Mouse (Mus musculus) embryonic facial prominence, embryonic 10.5 days (tissue): ENCODE results near the gene Recql5. TPM values are rescaled to one million over a fixed set of nuclear protein-coding genes. Genes with fewer than 3 reads are reported as not detected.
"Not testable (repeated sequence)": the region's sequence is repeated elsewhere in the genome, so short reads cannot be mapped to it uniquely, and the experiment has no call there.

Experiments
- DNase-seq: peaks from one replicate; pipeline ENCODE4 v3.0.0-alpha.2; 2017; ENCODE audit warnings: low spot score
- H3K27ac ChIP-seq: fragments of 300-500 bp; sonication (generic); replicated peaks from 2 replicates; pipeline ENCODE4 v1.5.1; 2016; ENCODE audit warnings: mild to moderate bottlenecking
- H3K27me3 ChIP-seq: fragments of 300-500 bp; sonication (generic); replicated peaks from 2 replicates; pipeline ENCODE4 v1.6.1; 2016; ENCODE audit warnings: low read depth, mild to moderate bottlenecking; ENCODE audit not compliant: poor library complexity, severe bottlenecking
- H3K36me3 ChIP-seq: fragments of 300-500 bp; sonication (generic); replicated peaks from 2 replicates; pipeline ENCODE4 v1.6.1; 2016; ENCODE audit warnings: mild to moderate bottlenecking, moderate library complexity
- H3K4me1 ChIP-seq: fragments of 300-500 bp; sonication (generic); 2 replicates; pipeline ENCODE4 v1.6.1; 2016
- H3K4me3 ChIP-seq: fragments of 300-500 bp; sonication (generic); 2 replicates; pipeline ENCODE4 v1.5.1; 2016; ENCODE audit warnings: mild to moderate bottlenecking, moderate library complexity
- H3K9me3 ChIP-seq: fragments of 300-500 bp; sonication (generic); 2 replicates; pipeline ENCODE4 v1.6.1; 2016; ENCODE audit warnings: mild to moderate bottlenecking
- WGBS: fragments of 180-500 bp; shearing (Covaris S2); methylation state at CpG from one replicate; pipeline ENCODE4 v1.1.7; 2016; 5-methylcytosine and 5-hydroxymethylcytosine counted together
- polyA plus RNA-seq: library from polyadenylated mRNA; unstranded; fragments of >200 nt; fragmentation: Nextera tagmentation; extraction: Ambion mirVana; gene quantifications from 2 replicates; pipeline ENCODE4 v1.2.1, GENCODE M21; 2016

Recql5 gene
- polyA plus RNA-seq, 1 experiment from 2014 or later, result 27.9 TPM

DNA sequence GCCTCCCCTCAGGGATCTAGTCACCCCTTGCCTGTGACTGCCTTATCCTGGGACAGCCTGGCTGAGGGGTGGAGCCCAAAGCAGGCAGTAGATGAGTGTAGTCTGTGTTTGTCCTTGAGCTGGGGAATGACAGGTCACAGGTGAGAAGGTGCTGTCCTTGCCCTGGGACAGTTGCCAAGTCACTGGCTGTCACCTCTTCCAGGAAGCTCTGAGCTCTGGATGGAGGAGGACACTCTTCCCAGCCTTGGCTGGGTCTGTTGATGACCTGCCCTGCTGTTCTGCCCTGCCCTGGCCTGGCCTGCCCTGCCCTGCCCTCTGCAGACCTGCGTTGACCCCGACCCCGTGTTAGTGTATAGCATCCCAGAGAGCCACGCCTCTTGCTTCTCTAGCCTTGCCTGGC lies 60.8 kb downstream of the Recql5 start:
- no peaks in the 10 kb centered on the region for H3K27me3 ChIP-seq
- H3K27ac ChIP-seq, result no peak overlapping the region
- H3K4me1 ChIP-seq, result peaks cover 16% of the 10 kb centered on the region
- no peak overlapping the region for H3K4me3 ChIP-seq
- no peaks in the 10 kb centered on the region for H3K9me3 ChIP-seq
- DNase-seq, result no peak
- 66% methylated on average over 4 of the region's 4 CpGs for WGBS
- no peaks in the 10 kb centered on the region for H3K36me3 ChIP-seq

DNA sequence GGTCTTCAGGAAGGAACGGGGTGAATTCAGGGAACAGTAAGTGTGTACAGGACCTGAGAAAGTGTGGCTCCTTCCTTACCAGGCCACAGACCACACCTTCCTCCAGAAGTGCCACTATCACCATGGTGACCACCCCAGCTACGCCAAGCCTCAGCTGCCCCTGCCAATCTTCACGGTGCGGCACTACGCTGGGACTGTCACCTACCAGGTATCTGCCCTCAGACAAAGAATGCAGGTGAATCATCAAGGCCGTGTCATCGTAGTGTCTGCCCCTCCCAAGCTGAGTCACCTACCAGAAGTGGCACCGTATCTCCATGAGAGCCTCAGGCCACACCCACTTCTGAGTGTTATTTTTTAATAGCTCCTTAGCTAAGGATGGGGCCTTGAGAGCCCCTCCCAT lies 63.9 kb downstream of the Recql5 start:
- Histone ChIP-seq H3K27ac (no peak overlapping the region), H3K9me3 (no peaks in the 10 kb centered on the region), H3K27me3 (no peaks in the 10 kb centered on the region; the same call in 1 of the 2 replicates), H3K4me3 (no peak overlapping the region), H3K4me1 (peaks cover 13% of the 10 kb centered on the region), H3K36me3 (no peaks in the 10 kb centered on the region)
- WGBS, result 87% methylated on average over 8 of the region's 8 CpGs
- no peak for DNase-seq

DNA sequence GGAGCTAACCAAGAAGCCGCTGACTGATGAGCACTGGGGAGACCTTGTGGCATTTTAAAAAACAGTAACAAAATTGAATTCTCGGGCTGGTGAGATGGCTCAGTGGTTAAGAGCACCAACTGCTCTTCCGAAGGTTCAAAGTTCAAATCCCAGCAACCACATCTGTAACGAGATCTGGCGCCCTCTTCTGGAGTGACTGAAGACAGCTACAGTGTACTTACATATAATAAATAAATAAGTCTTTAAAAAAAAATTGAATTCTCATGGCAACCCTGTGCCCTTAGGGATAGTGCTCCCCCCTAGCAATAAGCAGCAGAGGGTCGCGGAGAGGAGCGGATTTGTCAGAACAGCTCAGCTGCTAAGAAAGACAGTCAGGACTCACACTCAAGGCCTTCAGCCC lies 69.4 kb downstream of the Recql5 start:
- no peaks in the 10 kb centered on the region for H3K9me3 ChIP-seq
- WGBS, result 86% methylated on average over 8 of the region's 8 CpGs
- H3K4me1 ChIP-seq, result peaks cover 21% of the 10 kb centered on the region
- H3K27ac ChIP-seq, result no peak overlapping the region
- no peak for DNase-seq
- H3K36me3 ChIP-seq, result no peaks in the 10 kb centered on the region
- peaks cover 44% of the 10 kb centered on the region for H3K27me3 ChIP-seq
- H3K4me3 ChIP-seq, result no peak overlapping the region

DNA sequence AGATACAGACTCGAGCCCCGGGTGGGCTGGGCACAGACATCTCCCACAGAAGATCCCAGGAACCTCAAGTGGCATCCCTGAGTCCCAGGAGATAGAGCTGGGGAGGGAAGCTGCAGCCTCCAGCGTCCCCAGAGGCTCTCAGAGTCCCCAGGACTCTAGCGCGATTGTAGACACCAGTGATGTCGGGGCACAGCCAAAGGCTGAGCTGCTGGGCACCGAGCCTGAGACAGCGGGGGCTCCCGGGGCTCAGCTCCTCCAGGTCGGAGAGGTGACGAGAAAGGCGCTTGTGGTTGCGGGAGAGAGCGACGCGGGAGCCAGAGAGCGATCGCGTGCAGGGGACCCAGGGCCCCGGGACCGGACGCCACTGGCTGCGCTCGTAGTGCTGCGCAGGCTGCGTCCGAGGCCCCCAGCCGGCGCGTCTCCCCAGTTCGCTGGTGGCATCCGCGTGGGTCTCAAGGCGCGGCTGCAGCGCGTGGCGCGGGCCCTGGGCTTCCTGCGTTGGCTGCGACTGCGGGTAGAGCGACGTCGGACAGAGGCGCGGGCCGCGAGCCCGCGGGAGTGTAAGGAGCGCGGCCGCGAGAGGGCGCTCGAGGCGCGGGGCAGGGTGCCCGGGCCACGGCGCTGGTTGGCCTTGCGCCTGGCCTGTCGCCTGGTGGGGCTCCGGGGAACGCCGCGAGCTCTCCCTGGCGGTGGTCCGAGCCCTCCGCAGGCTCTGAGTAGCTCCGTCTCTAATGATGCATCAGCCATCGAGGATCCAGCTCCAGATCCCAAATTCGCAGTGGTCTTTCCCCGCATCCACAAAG lies 73.9 kb downstream of the Recql5 start:
- H3K36me3 ChIP-seq, result peaks cover 8% of the 10 kb centered on the region
- peak overlapping the region; percentile 51 for H3K27ac ChIP-seq
- peaks cover 85% of the 10 kb centered on the region for H3K27me3 ChIP-seq
- 2% methylated on average over 75 of the region's 75 CpGs for WGBS
- H3K4me1 ChIP-seq, result peaks cover 25% of the 10 kb centered on the region
- no peaks in the 10 kb centered on the region for H3K9me3 ChIP-seq
- peak; percentile 93 for DNase-seq
- peak overlapping the region; percentile 54 for H3K4me3 ChIP-seq

DNA sequence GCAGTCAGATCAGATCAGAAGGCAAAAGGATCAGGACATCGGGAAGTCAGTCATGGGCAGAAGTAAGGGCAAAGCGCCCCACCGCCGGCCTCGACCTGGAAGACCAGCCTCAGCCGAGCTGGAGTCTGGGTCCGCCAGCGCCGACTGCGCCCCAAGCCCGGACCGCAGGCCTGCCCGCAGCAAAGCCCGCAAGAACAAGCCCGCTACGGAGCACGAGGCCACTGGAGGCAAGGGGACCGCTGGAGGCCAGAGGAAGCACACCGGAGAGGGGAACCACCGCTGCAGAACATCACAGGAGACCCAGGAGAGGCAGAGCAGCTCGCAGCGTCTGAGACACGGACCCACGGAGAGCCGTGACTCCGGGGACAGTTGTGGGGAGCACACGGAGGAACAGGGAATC lies 74.9 kb downstream of the Recql5 start, which contains the start of gene Myo15b:
Gene Myo15b (plus strand): TSS at position 53 of the 400 bp plus-strand sequence.
- H3K27ac ChIP-seq, result peak within 1 kb of the TSS; percentile 51

DNA sequence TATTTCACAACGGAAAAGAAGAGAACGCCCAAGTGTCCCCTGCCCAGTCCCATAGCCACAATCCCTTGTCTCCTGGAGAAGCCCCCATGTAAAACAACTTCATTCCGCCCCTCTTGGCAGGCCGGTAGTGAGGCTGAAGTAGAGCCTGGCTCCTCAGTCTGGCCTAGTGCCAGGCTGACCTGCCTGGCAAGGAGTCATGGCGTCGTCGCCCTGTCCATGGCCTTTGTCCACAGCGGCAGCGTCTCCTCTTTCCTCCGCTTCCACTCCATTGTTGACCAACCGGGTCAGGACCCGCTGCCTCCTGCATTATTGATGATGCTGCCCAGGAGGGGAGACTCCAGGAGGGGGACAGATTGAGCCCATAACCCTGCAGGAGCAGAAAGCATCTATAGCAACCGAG lies 75.3 kb downstream of the Recql5 start:
- 0 out of 2 replicates have a peak overlapping the region, but pooled peaks have one; percentile 54 for H3K4me3 ChIP-seq
- no peak for DNase-seq
- no peak overlapping the region for H3K27ac ChIP-seq
- peaks cover 20% of the 10 kb centered on the region for H3K36me3 ChIP-seq
- 62% methylated on average over 13 of the region's 13 CpGs for WGBS
- no peaks in the 10 kb centered on the region for H3K9me3 ChIP-seq
- H3K4me1 ChIP-seq, result peaks cover 21% of the 10 kb centered on the region
- peaks cover 81% of the 10 kb centered on the region for H3K27me3 ChIP-seq

More for the DNA sequence above, 74.9 kb downstream of the Recql5 start, which contains the start of gene Myo15b:
- DNase-seq, result peak; percentile 44
- Histone ChIP-seq H3K9me3 (no peaks in the 10 kb centered on the region), H3K27me3 (peaks cover 85% of the 10 kb centered on the region), H3K36me3 (peaks cover 16% of the 10 kb centered on the region), H3K4me3 (peak within 1 kb of the TSS; percentile 54), H3K4me1 (peaks cover 25% of the 10 kb centered on the region)
- WGBS, result 7% methylated on average over 27 of the region's 27 CpGs

DNA sequence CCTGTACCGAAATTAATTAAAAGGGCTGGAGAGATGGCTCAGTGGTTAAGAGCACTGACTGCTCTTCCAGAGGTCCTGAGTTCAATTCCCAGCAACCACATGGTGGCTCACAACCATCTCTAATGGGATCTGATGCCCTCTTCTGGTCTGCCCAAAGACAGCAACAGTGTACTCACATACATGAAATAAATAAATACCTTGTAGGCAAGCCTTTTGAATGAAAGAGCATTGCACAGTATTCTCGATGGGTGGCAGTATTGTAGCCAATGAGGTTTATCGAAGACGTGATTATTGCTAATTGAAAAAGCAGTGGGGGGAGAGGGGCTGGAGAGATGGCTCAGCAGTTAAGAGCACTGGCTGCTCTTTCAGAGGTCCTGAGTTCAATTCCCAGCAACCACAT lies 76.1 kb downstream of the Recql5 start:
- not testable (repeated sequence) for H3K27ac ChIP-seq, DNase-seq, H3K4me3 ChIP-seq, H3K9me3 ChIP-seq
- peaks cover 20% of the 10 kb centered on the region for H3K4me1 ChIP-seq
- peaks cover 23% of the 10 kb centered on the region for H3K36me3 ChIP-seq
- peaks cover 73% of the 10 kb centered on the region for H3K27me3 ChIP-seq
- WGBS, result 93% methylated on average over 4 of the region's 4 CpGs

DNA sequence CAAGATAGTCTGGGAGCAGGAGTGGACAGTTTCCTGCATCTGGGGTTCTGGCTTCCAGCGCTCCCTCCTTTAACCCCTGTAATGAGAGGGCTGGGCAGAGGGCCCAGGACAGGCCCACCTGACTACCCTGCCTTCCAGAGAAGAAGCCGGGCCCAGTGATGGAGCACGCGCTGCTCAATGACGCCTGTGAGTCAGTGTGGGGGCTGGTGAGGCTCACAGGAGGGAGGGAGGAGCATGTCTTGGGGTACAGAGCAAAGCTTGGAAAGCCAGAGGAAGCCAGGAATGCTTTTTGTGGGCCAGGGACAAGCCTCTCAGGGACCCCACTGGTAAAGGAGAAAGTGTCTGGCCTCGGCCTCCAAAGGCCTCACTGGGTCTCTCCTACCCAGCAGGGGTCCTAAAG lies 78.6 kb downstream of the Recql5 start:
- Histone ChIP-seq H3K9me3 (no peaks in the 10 kb centered on the region), H3K4me3 (no peak overlapping the region), H3K27me3 (peaks cover 48% of the 10 kb centered on the region), H3K27ac (0 out of 2 replicates have a peak overlapping the region, but pooled peaks have one; percentile 15), H3K4me1 (peaks cover 18% of the 10 kb centered on the region), H3K36me3 (peaks cover 46% of the 10 kb centered on the region)
- DNase-seq, result no peak
- 86% methylated on average over 6 of the region's 6 CpGs for WGBS

DNA sequence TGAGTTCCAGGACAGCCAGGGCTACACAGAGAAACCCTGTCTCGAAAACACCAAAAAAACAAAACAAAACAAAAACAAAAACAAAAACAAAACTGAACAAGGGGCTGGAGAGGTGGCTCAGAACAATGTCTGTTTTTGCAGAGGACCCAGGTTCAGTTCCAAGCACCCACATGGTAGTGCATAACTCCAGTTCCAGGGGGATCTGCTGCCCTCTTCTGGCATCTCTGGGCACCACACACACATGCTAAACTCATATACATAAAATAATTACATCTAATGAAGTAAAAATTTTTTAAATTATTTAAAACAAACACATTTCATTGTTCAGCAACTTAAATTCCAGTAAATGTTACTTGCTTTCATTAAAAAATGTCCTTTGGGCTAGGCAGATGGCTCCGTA lies 87.5 kb downstream of the Recql5 start:
- 91% methylated on average over 2 of the region's 2 CpGs for WGBS
- no peak for DNase-seq
- H3K36me3 ChIP-seq, result peaks cover 34% of the 10 kb centered on the region

DNA sequence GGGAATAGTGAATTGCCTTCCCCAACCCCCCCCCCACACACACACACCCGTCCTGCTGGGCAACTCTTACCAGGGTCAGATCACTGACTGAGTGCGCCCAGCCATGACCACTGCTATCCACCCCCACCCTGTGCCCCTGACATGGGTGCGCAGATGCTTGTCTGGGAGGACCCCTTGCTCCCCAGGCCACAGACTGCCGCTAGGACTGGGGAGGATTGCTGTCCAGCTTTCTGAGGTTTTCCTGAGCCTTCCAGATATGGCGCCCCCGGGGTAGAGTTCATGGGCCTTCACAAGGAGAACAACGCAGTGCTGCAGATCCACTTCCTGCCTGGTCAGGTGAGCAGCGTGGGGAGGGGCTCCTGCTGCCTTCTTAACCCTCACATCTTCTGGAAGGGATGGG lies 89.0 kb downstream of the Recql5 start:
- 58% methylated on average over 8 of the region's 8 CpGs for WGBS
- Histone ChIP-seq H3K4me1 (peaks cover 51% of the 10 kb centered on the region), H3K27me3 (no peaks in the 10 kb centered on the region), H3K4me3 (no peak overlapping the region), H3K27ac (peak overlapping the region; percentile 60), H3K36me3 (peaks cover 19% of the 10 kb centered on the region), H3K9me3 (no peaks in the 10 kb centered on the region)
- DNase-seq, result no peak

More for the DNA sequence above, 87.5 kb downstream of the Recql5 start:
- Histone ChIP-seq H3K27ac (no peak overlapping the region), H3K4me3 (no peak overlapping the region), H3K27me3 (no peaks in the 10 kb centered on the region), H3K9me3 (no peaks in the 10 kb centered on the region), H3K4me1 (peaks cover 39% of the 10 kb centered on the region)

DNA sequence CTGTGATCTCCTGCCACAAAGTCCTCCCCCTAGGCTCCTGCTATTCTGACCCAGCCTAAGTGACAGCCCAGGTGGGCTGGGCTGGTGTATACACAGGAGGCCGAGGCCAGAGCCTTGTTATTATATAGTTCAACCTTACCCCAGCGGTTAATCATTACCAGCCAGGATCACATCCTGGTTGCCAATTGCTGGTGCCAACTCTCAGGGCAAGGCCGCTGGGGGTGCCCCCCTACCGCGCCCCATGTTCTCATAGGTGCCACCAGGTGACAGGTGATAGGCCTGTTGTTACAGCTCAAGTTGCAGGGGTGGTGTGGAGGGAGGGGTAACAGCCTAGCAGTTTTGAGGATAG lies 89.4 kb downstream of the Recql5 start:
- H3K27me3 ChIP-seq, result no peaks in the 10 kb centered on the region
- H3K9me3 ChIP-seq, result no peaks in the 10 kb centered on the region
- peaks cover 18% of the 10 kb centered on the region for H3K36me3 ChIP-seq
- H3K4me3 ChIP-seq, result no peak overlapping the region
- WGBS, result 81% methylated on average over 5 of the region's 5 CpGs
- peaks cover 55% of the 10 kb centered on the region for H3K4me1 ChIP-seq
- peak overlapping the region; percentile 60 for H3K27ac ChIP-seq
- DNase-seq, result no peak

DNA sequence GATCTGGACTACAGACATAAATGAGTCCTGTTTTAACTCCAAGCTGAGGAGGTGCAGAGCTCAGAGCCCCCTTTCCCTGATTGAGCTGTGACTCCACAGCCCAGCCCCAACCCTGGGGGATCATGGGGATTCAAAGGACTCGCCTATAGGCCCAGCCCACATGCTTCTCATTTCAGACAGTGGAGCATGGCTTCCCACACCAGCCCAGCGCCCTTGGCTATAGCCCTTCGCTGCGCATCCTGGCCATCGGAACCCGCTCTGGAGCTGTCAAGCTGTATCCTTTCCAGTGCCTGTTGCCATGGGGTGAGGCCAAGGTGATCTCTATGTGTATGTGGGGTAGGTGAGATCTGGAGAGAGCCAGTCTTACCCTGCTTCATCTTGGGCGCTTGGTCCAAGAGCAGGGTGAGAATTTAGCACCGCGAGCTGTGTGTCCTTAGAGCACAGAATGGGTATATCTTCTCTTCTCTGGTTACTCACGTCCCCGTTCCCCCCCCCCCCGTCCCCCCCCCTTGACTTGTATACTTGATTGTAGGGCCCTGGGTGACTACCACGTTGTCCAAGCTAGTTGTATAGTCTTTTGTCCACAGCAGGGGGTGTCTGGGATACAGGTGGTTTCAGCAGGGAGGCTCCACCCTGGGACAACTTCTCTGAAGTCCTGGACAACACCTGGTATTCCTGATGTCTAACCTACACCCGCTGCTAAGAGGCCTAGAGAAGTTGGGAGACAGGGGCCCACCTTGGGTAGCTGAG lies 90.0 kb downstream of the Recql5 start:
- Histone ChIP-seq H3K36me3 (peaks cover 18% of the 10 kb centered on the region), H3K9me3 (no peaks in the 10 kb centered on the region), H3K4me3 (no peak overlapping the region), H3K27me3 (no peaks in the 10 kb centered on the region), H3K27ac (peak overlapping the region; percentile 82), H3K4me1 (peaks cover 60% of the 10 kb centered on the region)
- DNase-seq, result no peak
- 80% methylated on average over 13 of the region's 14 CpGs for WGBS
